Mouse (Mus musculus): ENCODE results near the gene Gpr179.

The Gpr179 gene

GRCm38 (mm10) chr11:97289276-97290230 lies 62.3 kb downstream of the Gpr179 start:
- CTCF ChIA-PET = no interaction called here

GRCm38 (mm10) chr11:97287643-97288042 lies 64.2 kb downstream of the Gpr179 start:
- CTCF ChIA-PET = no interaction called here

- CTCF ChIA-PET = no interaction called here
Observed at GRCm38 (mm10) chr11:97286973-97287372, 64.9 kb downstream of the Gpr179 start.

- CTCF ChIA-PET = interaction anchor here (0.9 kb wide), 1 partner anchor 25 kb away, joined by 7 read pairs; no protein-coding TSS in a partner anchor
Observed at GRCm38 (mm10) chr11:97285852-97286775, 65.8 kb downstream of the Gpr179 start.

GRCm38 (mm10) chr11:97284854-97285253 lies 67.0 kb downstream of the Gpr179 start:
- CTCF ChIA-PET = no interaction called here

- CTCF ChIA-PET = no interaction called here
Observed at GRCm38 (mm10) chr11:97282179-97282578, 69.7 kb downstream of the Gpr179 start.
